Mouse (Mus musculus) limb, embryonic 13.5 days (tissue): ENCODE measurements around the gene Dtnb. TPM values are rescaled to one million over a fixed set of nuclear protein-coding genes. Genes with fewer than 3 reads are reported as not detected.

Experiments used
- ATAC-seq: fragments of 200-750 bp; cut with Nextera tagmentation; 2 replicates; pipeline ENCODE4 v1.8.0; 2017; ENCODE audit warnings: low read depth, moderate number of reproducible peaks, moderate TSS enrichment; ENCODE audit not compliant: low FRiP score
- H3K27ac ChIP-seq: fragments of 300-500 bp; sonication (generic); 2 replicates; pipeline ENCODE4 v1.5.1; 2015; ENCODE audit warnings: inconsistent platforms, mild to moderate bottlenecking, moderate library complexity
- H3K27me3 ChIP-seq: fragments of 300-500 bp; sonication (generic); 2 replicates; pipeline ENCODE4 v1.6.1; 2015; ENCODE audit warnings: mild to moderate bottlenecking, inconsistent platforms
- H3K36me3 ChIP-seq: fragments of 300-500 bp; sonication (generic); 2 replicates; pipeline ENCODE4 v1.6.1; 2015; ENCODE audit warnings: inconsistent platforms, mild to moderate bottlenecking, moderate library complexity
- H3K4me1 ChIP-seq: fragments of 300-500 bp; sonication (generic); 2 replicates; pipeline ENCODE4 v1.6.1; 2015; ENCODE audit warnings: inconsistent platforms
- H3K4me2 ChIP-seq: fragments of 300-500 bp; sonication (generic); replicated peaks from 2 replicates; pipeline ENCODE4 v1.6.1; 2015; ENCODE audit warnings: inconsistent platforms, mild to moderate bottlenecking, moderate library complexity
- H3K4me3 ChIP-seq: fragments of 300-500 bp; sonication (generic); 2 replicates; pipeline ENCODE4 v1.5.1; 2015; ENCODE audit warnings: moderate library complexity, mild to moderate bottlenecking, inconsistent platforms
- H3K9ac ChIP-seq: fragments of 300-500 bp; sonication (generic); 2 replicates; pipeline ENCODE4 v1.6.1; 2015; ENCODE audit warnings: mild to moderate bottlenecking, inconsistent platforms
- H3K9me3 ChIP-seq: fragments of 300-500 bp; sonication (generic); 2 replicates; pipeline ENCODE4 v1.6.1; 2016; ENCODE audit warnings: inconsistent platforms
- WGBS: fragments of 180-500 bp; shearing (Covaris S2); methylation state at CpG from one replicate; pipeline ENCODE4 v1.1.7; 2015; 5-methylcytosine and 5-hydroxymethylcytosine counted together
- polyA plus RNA-seq: library from polyadenylated mRNA; unstranded; fragments of >200 nt; fragmentation: Nextera tagmentation; extraction: Ambion mirVana; gene quantifications from 2 replicates; pipeline ENCODE4 v1.2.1, GENCODE M21; 2015

The Dtnb gene
- polyA plus RNA-seq, 1 experiment from 2014 or later = 36.9 TPM

DNA sequence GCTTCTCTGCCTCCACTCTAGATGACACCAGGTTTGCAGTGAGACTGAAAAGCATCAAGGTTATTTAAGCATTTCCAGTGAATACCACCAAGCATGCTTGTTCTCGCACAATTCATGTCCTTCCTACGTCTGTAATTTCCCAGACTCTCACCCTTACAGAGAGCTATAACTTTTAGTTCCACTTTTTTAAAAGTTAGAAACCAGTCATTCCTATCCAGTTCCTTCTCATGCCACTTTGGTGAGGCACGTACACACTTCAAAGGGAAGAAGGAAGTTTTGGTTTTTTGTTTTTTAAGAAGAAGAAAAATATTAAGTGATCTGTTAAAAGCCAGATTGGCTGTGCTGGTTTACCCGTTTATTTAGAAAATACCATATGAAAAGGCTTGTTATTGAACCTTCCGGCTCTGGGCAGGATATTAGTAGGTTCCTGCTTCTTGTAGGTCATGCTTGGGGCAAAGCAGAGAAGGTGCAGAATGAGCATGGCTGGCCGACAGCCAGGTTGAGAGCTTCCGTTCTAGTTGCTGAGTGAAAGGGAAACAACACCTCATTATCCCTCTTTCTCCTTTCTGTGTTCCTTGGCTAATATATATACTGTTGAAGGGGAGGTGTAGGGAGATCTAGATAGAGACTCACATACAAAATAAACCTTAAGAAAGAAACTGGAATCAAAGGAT lies 173.4 kb downstream of the Dtnb start:
- no peak for ATAC-seq
- peaks cover 5% of the 10 kb centered on the region; the same call in 1 of the 2 replicates for H3K36me3 ChIP-seq
- no peak overlapping the region for H3K27ac ChIP-seq
- no peak overlapping the region for H3K9ac ChIP-seq
- no peak overlapping the region for H3K4me3 ChIP-seq
- WGBS = 58% methylated on average over 7 of the region's 7 CpGs
- H3K4me1 ChIP-seq = peaks cover 6% of the 10 kb centered on the region; the same call in 1 of the 2 replicates
- no peaks in the 10 kb centered on the region for H3K27me3 ChIP-seq
- no peak overlapping the region for H3K4me2 ChIP-seq
- H3K9me3 ChIP-seq = no peaks in the 10 kb centered on the region

DNA sequence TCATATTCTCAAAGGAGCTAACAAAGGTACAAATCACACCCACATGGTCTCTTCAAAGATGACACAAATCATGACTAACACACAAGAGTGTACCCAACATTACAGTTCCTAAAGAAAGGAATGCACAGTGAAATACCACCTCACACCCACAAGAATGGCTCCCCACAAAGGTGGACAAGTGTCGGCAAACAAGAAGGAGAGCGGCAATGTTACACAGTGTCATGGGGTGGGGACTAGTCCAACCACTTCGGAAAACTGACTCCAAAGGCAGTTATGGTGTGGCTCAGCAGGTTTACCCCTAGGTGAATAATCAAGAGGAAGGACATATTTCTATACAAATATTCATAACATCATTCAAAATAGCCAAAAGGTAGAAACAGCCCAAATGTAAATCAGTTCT lies 174.2 kb downstream of the Dtnb start:
- 89% methylated on average over 3 of the region's 3 CpGs for WGBS
- ATAC-seq = no peak
- H3K9ac ChIP-seq = no peak overlapping the region

DNA sequence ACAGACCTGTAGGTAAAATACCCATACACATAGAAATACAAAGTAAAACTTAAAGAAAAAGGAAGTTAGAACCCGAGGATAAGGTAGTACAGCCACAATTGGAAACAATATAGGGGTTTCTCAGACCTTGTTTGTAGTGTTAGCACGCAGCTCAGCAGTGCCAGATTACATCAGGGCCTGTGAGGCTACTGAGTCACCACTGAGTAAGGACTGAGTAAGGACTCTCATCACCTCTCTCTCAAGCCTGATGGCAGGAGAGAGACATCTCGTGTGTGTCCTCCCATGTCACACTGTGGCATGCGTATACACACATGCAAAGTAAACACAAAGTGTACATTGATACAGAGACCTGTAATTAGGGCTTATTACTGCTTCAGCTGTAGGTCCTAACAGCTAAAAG lies 175.4 kb downstream of the Dtnb start:
- no peaks in the 10 kb centered on the region for H3K9me3 ChIP-seq
- H3K9ac ChIP-seq = no peak overlapping the region
- no peak for ATAC-seq
- no peaks in the 10 kb centered on the region for H3K27me3 ChIP-seq
- H3K36me3 ChIP-seq = peaks cover 14% of the 10 kb centered on the region; the same call in 1 of the 2 replicates
- no peak overlapping the region for H3K4me3 ChIP-seq
- H3K4me1 ChIP-seq = peaks cover 6% of the 10 kb centered on the region; the same call in 1 of the 2 replicates
- H3K27ac ChIP-seq = no peak overlapping the region
- 88% methylated on average over 4 of the region's 4 CpGs for WGBS
- no peak overlapping the region for H3K4me2 ChIP-seq

More for the DNA sequence above, 174.2 kb downstream of the Dtnb start:
- H3K36me3 ChIP-seq = peaks cover 5% of the 10 kb centered on the region; the same call in 1 of the 2 replicates
- H3K27ac ChIP-seq = no peak overlapping the region
- H3K4me1 ChIP-seq = peaks cover 6% of the 10 kb centered on the region; the same call in 1 of the 2 replicates
- no peaks in the 10 kb centered on the region for H3K9me3 ChIP-seq
- H3K4me2 ChIP-seq = no peak overlapping the region
- H3K4me3 ChIP-seq = no peak overlapping the region
- H3K27me3 ChIP-seq = no peaks in the 10 kb centered on the region

DNA sequence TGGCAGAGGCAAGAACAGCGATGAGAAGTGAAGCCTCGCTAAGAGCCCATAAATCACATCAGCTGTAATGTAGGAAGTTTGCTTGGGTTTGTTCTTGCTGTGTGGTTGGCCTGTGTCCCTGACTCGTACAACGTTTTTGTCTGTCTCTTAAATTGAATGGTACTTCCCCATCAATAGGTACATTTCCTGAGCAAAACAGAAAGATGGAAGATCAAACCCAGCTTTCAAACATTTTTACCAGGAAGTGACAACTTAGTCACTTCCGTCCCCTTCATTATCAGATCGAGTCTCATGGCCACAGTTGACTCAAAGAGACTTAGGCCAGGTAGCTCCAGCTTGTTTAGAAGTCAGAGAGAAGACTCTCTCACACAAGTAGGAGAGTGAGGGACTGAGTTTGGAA lies 183.3 kb downstream of the Dtnb start:
- Histone ChIP-seq H3K9ac (no peak overlapping the region), H3K4me1 (no peaks in the 10 kb centered on the region), H3K36me3 (peaks cover 24% of the 10 kb centered on the region; the same call in 1 of the 2 replicates), H3K27me3 (no peaks in the 10 kb centered on the region), H3K27ac (no peak overlapping the region), H3K4me2 (no peak overlapping the region), H3K4me3 (no peak overlapping the region), H3K9me3 (no peaks in the 10 kb centered on the region)
- no peak for ATAC-seq
- WGBS = 78% methylated on average over 6 of the region's 6 CpGs

DNA sequence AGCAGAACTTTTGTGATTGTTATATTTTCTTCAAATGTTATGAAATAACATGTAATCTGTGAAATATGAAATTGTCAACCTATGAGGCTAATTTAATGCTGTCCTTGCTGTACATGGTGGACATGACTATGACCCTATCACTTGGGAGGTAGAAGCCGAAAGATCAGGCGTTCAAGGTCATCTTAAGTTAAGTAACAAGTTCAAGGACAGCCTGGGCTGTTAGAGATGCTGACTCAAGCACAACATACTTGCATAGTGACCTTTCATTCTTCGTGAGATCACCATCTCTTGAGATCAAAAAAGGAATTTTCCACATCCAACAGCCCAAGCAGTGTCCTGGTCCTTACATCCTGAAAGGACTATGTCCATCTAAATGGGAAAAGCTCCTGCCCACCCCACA lies 184.0 kb downstream of the Dtnb start:
- Histone ChIP-seq H3K9ac (no peak overlapping the region), H3K4me3 (no peak overlapping the region), H3K27ac (no peak overlapping the region), H3K36me3 (peaks cover 27% of the 10 kb centered on the region; the same call in 1 of the 2 replicates), H3K9me3 (no peaks in the 10 kb centered on the region), H3K4me2 (no peak overlapping the region), H3K27me3 (no peaks in the 10 kb centered on the region), H3K4me1 (no peaks in the 10 kb centered on the region)
- 97% methylated on average over 3 of the region's 3 CpGs for WGBS
- ATAC-seq = no peak

DNA sequence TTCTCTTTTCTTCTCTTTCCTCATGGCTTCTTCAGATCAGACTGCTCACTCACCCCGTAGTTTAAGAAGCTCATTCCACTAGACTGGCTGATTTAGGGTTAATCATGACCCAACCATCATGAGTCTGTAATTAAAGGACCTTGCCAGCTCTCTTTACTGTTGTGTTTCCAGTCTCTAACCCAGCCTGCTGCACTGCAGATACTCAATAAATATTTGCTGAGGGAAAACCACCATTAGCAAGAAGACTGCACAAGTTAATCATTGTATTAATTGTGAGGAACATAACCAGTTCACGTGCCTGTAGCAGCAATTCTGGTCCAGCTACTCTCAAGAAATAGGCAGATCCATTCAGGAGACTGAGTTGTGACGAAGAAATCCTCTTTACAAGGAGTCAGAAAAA lies 185.9 kb downstream of the Dtnb start:
- no peak for ATAC-seq
- H3K27ac ChIP-seq = no peak overlapping the region
- H3K4me2 ChIP-seq = no peak overlapping the region
- no peak overlapping the region for H3K9ac ChIP-seq
- no peak overlapping the region for H3K4me3 ChIP-seq
- H3K36me3 ChIP-seq = peaks cover 25% of the 10 kb centered on the region
- no peaks in the 10 kb centered on the region for H3K9me3 ChIP-seq
- 82% methylated on average over 3 of the region's 3 CpGs for WGBS
- H3K4me1 ChIP-seq = no peaks in the 10 kb centered on the region
- H3K27me3 ChIP-seq = no peaks in the 10 kb centered on the region

DNA sequence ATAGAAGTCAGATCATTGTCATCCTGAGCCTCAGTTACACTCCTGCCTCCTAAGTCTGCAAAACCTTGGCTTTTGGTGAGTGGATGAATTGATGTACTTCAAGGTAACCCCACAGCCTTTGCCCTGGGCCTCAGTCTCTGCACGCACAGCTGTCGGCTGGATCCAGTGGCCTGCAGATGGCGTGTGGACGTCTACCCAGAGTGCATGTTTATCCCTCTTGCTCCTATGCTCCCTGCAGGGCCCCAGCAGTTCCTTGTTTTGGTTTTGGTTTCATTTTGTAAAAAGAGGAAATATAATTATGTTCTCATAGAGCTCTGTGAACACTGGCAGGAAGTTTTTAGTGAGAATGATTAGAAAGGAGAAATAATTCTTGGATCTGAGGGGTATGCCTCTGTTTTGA lies 187.2 kb downstream of the Dtnb start:
- peak; percentile 71; the same call in 1 of the 2 replicates for ATAC-seq
- Histone ChIP-seq H3K4me2 (no peak overlapping the region), H3K27me3 (no peaks in the 10 kb centered on the region), H3K9ac (no peak overlapping the region), H3K27ac (no peak overlapping the region), H3K4me3 (no peak overlapping the region), H3K36me3 (peaks cover 19% of the 10 kb centered on the region), H3K4me1 (no peaks in the 10 kb centered on the region), H3K9me3 (no peaks in the 10 kb centered on the region)
- WGBS = 51% methylated on average over 4 of the region's 4 CpGs

DNA sequence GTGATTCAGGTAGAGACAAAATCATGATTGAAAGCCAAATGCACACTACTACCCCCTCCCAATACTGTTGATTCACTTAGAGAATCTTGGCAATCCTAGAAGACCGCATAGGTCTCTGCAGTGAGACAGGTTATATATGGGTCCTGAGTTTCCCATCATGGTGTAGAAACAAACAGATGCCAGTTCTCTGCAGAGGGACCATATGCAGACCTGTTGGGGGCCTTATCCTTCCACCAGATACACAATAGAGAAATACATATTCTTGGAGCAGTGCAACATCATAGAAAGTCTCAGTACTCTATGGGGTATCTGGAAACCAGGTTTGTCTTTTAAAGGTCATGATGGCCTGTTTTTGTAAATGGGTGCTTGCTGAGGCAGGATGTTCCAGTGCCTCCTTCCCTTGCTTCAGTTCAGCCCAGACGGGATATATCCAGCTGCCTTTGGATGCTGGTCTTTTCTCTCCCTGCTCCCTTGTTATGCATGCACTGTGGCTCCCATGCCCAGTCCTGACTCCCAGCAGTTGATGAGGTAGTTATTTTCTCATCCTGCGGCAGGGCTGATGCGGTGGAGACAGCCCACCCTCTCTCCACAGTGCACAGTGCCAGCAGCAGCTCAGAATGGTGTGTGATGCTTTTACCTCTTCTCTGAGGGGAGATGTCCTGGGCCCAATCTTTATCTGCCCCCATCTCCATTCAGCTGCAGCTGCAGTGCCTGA lies 188.9 kb downstream of the Dtnb start:
- H3K4me3 ChIP-seq = no peak overlapping the region
- H3K36me3 ChIP-seq = peaks cover 14% of the 10 kb centered on the region
- ATAC-seq = no peak
- no peak overlapping the region for H3K27ac ChIP-seq
- H3K4me1 ChIP-seq = no peaks in the 10 kb centered on the region
- no peaks in the 10 kb centered on the region for H3K27me3 ChIP-seq
- H3K4me2 ChIP-seq = no peak overlapping the region
- H3K9ac ChIP-seq = no peak overlapping the region
- H3K9me3 ChIP-seq = no peaks in the 10 kb centered on the region
- 75% methylated on average over 4 of the region's 4 CpGs for WGBS

DNA sequence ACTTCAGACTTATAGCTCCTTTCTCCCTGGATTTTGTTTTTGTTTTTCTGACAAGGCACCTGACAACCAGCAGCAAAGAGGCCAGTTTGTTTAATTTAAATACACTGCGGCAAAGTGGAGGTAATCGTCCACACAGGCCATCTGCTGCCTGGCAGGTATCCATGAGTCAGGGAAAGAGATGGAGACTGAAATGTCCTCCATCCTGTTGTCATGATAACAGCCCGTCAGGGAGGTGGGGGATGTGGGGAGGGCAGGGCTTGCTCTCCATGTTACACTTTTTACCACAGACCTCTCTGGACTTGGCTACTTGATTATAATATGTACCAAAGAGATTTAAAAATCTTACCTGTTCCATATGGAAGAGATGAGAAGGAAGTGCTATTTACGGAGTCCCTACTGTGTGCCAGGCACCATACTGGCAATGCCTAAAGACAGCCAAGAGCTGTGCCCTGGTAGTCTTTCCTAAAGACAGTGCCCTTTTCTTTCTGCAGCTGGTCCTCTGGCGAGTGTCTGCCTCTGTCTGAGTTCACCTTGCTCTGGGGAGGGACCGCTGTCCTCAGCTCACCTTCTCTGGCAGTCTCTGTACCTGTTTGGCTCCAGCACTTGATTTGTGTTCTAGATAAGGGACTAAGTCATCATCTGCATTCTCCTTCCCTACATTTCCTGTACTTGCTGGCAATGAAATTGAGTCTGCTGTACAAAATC lies 189.6 kb downstream of the Dtnb start:
- 79% methylated on average over 6 of the region's 6 CpGs for WGBS
- H3K27me3 ChIP-seq = no peaks in the 10 kb centered on the region
- no peak overlapping the region for H3K4me3 ChIP-seq
- ATAC-seq = no peak
- H3K4me1 ChIP-seq = no peaks in the 10 kb centered on the region
- H3K36me3 ChIP-seq = peaks cover 11% of the 10 kb centered on the region
- no peak overlapping the region for H3K9ac ChIP-seq
- no peak overlapping the region for H3K27ac ChIP-seq
- H3K4me2 ChIP-seq = no peak overlapping the region
- H3K9me3 ChIP-seq = no peaks in the 10 kb centered on the region

DNA sequence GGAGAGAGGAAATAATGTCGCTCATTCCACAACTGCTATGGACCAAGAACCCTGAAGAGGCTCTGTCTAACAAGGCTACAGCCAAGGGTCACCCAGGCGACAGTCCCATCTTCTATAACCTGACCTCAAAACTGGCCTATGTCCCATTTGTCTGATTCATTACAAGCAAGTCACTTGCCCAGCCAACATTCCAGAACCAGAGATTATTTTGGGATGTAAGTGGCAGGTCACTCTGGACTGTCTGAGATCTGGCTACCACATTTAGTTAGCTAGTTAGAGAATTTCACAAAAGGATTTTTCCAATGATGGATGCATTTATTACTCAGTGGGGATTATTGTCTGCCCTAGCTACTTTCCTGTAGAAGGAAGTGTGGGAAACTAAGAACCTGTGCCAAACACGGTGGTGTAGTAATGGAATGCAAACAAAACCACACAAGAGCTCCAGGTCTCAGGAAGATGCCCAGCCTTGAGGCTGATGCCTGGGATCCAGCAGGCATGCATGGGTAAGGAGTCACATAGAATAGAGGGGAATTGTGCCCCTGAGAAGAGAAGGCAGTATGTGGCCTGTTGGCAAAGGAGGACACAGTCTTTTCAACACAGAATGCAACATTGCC lies 192.1 kb downstream of the Dtnb start:
- Histone ChIP-seq H3K9ac (no peak overlapping the region), H3K4me3 (no peak overlapping the region), H3K9me3 (no peaks in the 10 kb centered on the region), H3K27ac (no peak overlapping the region), H3K4me1 (no peaks in the 10 kb centered on the region), H3K36me3 (peaks cover 11% of the 10 kb centered on the region), H3K27me3 (no peaks in the 10 kb centered on the region), H3K4me2 (no peak overlapping the region)
- whole genome bisulfite sequencing = 78% methylated on average over 3 of the region's 3 CpGs
- no peak for ATAC-seq

DNA sequence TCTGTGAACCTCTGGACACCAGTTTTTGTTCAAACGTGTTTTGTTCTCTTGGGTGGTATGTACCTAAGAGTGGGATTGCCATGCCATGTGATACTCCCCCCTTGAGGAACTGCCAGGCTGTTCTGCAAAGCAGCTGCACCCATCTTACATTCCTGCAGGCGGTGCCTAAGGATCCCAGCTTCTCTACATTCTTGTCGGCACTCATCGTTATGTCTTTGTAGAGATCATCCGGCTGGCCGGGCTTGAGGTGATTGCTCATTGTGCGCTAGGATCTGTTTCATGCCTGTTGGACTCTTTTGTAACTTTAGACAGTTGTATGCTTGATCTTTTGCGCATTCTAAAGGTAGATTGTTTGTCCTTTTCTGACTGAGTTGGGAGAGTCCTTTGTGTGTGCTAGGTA lies 195.2 kb downstream of the Dtnb start:
- Histone ChIP-seq H3K27me3 (no peaks in the 10 kb centered on the region), H3K9ac (no peak overlapping the region), H3K4me1 (no peaks in the 10 kb centered on the region), H3K4me3 (no peak overlapping the region), H3K4me2 (no peak overlapping the region), H3K27ac (no peak overlapping the region), H3K36me3 (no peaks in the 10 kb centered on the region; the same call in 1 of the 2 replicates), H3K9me3 (no peaks in the 10 kb centered on the region)
- no peak for ATAC-seq
- WGBS = 75% methylated on average over 8 of the region's 8 CpGs

DNA sequence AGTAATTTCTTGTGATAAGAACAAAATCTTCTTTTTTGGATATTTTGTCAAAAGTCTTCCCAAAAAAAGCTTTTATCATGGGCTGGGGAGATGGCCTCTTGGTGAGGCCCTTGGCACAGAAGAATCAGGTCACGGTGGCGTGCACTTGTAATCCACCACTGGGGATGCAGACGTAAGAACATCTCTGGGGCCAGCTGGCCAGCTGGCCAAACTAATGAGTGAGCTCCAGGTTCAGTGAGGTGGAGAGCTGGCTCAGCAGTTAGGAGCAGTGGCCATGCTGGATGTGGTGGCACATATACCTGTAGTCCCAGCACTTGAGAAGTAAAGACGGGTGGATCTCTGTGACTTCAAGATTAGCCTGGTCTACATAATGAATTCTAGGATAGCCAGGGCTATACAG lies 196.2 kb downstream of the Dtnb start:
- H3K27me3 ChIP-seq = no peaks in the 10 kb centered on the region
- H3K9ac ChIP-seq = no peak overlapping the region
- ATAC-seq = no peak
- H3K4me2 ChIP-seq = no peak overlapping the region
- no peaks in the 10 kb centered on the region for H3K4me1 ChIP-seq
- no peak overlapping the region for H3K4me3 ChIP-seq
- peaks cover 10% of the 10 kb centered on the region for H3K36me3 ChIP-seq
- 92% methylated on average over 4 of the region's 4 CpGs for WGBS
- no peak overlapping the region for H3K27ac ChIP-seq
- no peaks in the 10 kb centered on the region for H3K9me3 ChIP-seq
